Mouse (Mus musculus) midbrain, embryonic 14.5 days (tissue): Measurements from ENCODE around the gene Defb28. TPM values are rescaled to one million over a fixed set of nuclear protein-coding genes. Genes with fewer than 3 reads are reported as not detected.
A peak's percentile ranks its signal among the peaks of the same experiment; 100 is the strongest.

ENCODE experiments used
- ATAC-seq: fragments of 200-750 bp; cut with Nextera tagmentation; 2 replicates; pipeline ENCODE4 v1.8.0; 2017; ENCODE audit warnings: moderate number of reproducible peaks, moderate library complexity; ENCODE audit not compliant: low FRiP score, low TSS enrichment
- DNase-seq: peaks from one replicate; pipeline ENCODE4 v3.0.0-alpha.2; 2015
- H3K27ac ChIP-seq: fragments of 300-500 bp; sonication (generic); replicated peaks from 2 replicates; pipeline ENCODE4 v1.5.1; 2014; ENCODE audit warnings: mild to moderate bottlenecking, low read depth, low read length, moderate library complexity
- H3K27me3 ChIP-seq: fragments of 300-500 bp; sonication (generic); 2 replicates; pipeline ENCODE4 v1.6.1; 2014; ENCODE audit warnings: low read length, control low read depth, mixed read lengths; ENCODE audit not compliant: control insufficient read depth, insufficient read depth
- H3K36me3 ChIP-seq: fragments of 300-500 bp; sonication (generic); 2 replicates; pipeline ENCODE4 v1.6.1; 2014; ENCODE audit warnings: low read length, control low read depth; ENCODE audit not compliant: control insufficient read depth, insufficient read depth
- H3K4me1 ChIP-seq: fragments of 300-500 bp; sonication (generic); 2 replicates; pipeline ENCODE4 v1.6.1; 2014; ENCODE audit warnings: mild to moderate bottlenecking, antibody characterized with exemption, low read length, control low read depth; ENCODE audit not compliant: control insufficient read depth, insufficient read depth
- H3K4me2 ChIP-seq: fragments of 300-500 bp; sonication (generic); 2 replicates; pipeline ENCODE4 v1.6.1; 2014; ENCODE audit warnings: mild to moderate bottlenecking, low read length, moderate library complexity
- H3K4me3 ChIP-seq: fragments of 300-500 bp; sonication (generic); replicated peaks from 2 replicates; pipeline ENCODE4 v1.5.1; 2014; ENCODE audit warnings: low read depth, low read length
- H3K9ac ChIP-seq: fragments of 300-500 bp; sonication (generic); replicated peaks from 2 replicates; pipeline ENCODE4 v1.6.1; 2014; ENCODE audit warnings: mild to moderate bottlenecking, low read length, moderate library complexity
- H3K9me3 ChIP-seq: fragments of 300-500 bp; sonication (generic); 2 replicates; pipeline ENCODE4 v1.6.1; 2016; ENCODE audit warnings: low read length, control low read depth, mixed read lengths; ENCODE audit not compliant: control insufficient read depth
- WGBS: fragments of 180-500 bp; shearing (Covaris S2); extraction: QIAGEN DNeasy Blood & Tissue Kit; methylation state at CpG from one replicate; pipeline ENCODE4 v1.1.7; 2014; 5-methylcytosine and 5-hydroxymethylcytosine counted together
- polyA plus RNA-seq: library from polyadenylated mRNA; unstranded; fragments of >200 nt; fragmentation: Nextera tagmentation; extraction: Ambion mirVana; gene quantifications from 2 replicates; pipeline ENCODE4 v1.2.1, GENCODE M21; 2014

Defb28 gene
- polyA plus RNA-seq, result not detected in 2 replicates

DNA sequence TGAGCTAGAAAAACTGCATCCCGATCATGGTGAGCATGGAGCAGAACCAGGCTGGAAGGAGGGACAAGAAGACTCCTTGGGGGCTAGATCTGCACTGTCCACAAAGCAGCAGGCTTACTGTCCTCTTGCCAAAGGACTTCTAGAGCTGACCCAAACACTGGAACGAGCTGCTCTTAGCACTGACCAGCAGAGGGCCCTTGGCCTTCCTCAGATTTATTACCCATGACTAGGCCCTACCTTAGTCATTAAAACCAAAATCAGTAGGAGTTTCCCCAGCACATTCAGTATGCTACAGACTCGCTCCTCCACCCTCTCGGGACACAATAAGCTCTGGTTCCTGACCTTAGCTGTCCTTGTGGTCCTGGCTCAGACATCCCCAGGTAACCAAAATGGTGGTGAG, at the start of gene Defb28:
Defb28 (plus strand) TSS at position 275 of the 400 bp plus-strand sequence.
- ATAC-seq, result no peak
- no peak within 1 kb of the TSS for H3K9ac ChIP-seq
- H3K9me3 ChIP-seq, result no peaks in the 10 kb centered on the region
- H3K36me3 ChIP-seq, result no peaks in the 10 kb centered on the region
- no peaks in the 10 kb centered on the region for H3K4me1 ChIP-seq
- DNase-seq, result no peak
- H3K4me3 ChIP-seq, result no peak within 1 kb of the TSS
- 78% methylated on average over 4 of the region's 4 CpGs for WGBS
- H3K27ac ChIP-seq, result no peak within 1 kb of the TSS
- H3K4me2 ChIP-seq, result no peak within 1 kb of the TSS
- H3K27me3 ChIP-seq, result no peaks in the 10 kb centered on the region

DNA sequence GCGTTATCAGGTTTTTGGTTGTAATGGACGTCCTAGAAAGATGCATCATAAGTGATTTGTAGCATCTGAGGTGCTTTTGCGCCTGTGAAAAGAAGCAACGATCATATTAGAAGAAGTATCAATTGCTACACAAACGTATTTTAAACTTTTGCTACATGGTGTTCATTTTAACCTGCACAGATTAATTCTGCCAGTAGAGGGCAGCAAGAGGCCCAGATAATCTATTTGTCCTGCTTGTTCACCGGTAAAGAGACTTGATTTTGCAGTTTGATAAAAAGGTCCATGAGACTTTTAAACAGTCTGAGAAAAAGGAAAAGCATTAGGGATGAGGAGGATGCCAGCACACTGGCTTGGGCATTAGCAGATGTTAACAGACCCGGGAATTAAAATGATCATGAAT, 47.1 kb upstream of the Defb28 start:
- H3K9me3 ChIP-seq, result no peaks in the 10 kb centered on the region
- H3K4me1 ChIP-seq, result no peaks in the 10 kb centered on the region
- no peaks in the 10 kb centered on the region for H3K27me3 ChIP-seq
- DNase-seq, result peak; percentile 82
- H3K4me2 ChIP-seq, result no peak overlapping the region
- no peaks in the 10 kb centered on the region for H3K36me3 ChIP-seq
- H3K9ac ChIP-seq, result no peak overlapping the region
- 33% methylated on average over 7 of the region's 7 CpGs for WGBS
- no peak overlapping the region for H3K27ac ChIP-seq
- no peak overlapping the region for H3K4me3 ChIP-seq
- ATAC-seq, result no peak

DNA sequence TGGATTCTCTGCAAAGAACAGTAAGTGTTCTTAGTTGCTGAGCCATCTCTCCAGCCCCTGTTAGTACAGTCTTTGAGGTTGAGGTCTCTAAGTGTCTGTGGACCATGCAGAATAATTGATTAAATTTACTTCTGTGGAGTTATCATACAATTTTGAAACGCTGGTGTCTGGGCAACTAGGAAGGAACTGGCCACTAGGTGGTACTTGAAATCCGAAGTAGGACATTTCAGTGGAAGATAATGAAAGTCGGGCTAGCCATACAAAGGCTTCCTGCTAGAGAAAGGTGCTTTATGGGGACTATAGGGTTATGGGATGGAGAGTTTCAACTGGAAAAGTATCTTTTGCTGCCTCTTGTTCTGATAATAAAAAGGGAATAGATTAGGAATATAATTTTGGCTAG, 45.6 kb upstream of the Defb28 start:
- peak; percentile 13 for DNase-seq

DNA sequence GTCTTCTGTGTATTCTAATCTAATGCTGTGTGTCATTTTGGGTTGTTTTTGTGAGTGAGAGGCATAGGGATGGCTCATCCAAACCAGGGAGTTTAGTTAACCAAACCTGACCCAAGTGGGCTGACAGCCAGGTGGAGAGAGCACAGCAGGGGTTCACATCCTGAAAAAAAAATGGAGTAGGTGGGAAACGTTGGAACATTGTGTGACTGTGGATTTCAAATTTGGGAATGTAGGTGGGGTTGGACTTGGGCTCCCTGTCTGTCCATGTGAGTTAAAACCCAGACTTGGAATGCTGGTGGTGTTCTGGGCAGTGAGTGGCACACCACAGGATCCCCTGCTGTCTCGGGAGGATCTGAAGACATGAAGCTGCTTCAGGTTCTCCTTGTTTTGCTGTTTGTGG, 41.3 kb upstream of the Defb28 start, which contains the start of gene Defb20:
Defb20 (plus strand) TSS at position 301 of the 400 bp plus-strand sequence.
- no peaks in the 10 kb centered on the region for H3K36me3 ChIP-seq
- DNase-seq, result no peak
- ATAC-seq, result no peak
- H3K27ac ChIP-seq, result no peak within 1 kb of the TSS
- H3K9me3 ChIP-seq, result no peaks in the 10 kb centered on the region
- no peaks in the 10 kb centered on the region for H3K27me3 ChIP-seq
- no peak within 1 kb of the TSS for H3K9ac ChIP-seq
- no peak within 1 kb of the TSS for H3K4me3 ChIP-seq
- H3K4me1 ChIP-seq, result no peaks in the 10 kb centered on the region
- WGBS, result 72% methylated on average over 2 of the region's 2 CpGs
- no peak within 1 kb of the TSS for H3K4me2 ChIP-seq

More for the DNA sequence above, 45.6 kb upstream of the Defb28 start:
- Histone ChIP-seq H3K36me3 (no peaks in the 10 kb centered on the region), H3K4me3 (no peak overlapping the region), H3K4me1 (no peaks in the 10 kb centered on the region), H3K9ac (no peak overlapping the region), H3K27ac (no peak overlapping the region), H3K27me3 (no peaks in the 10 kb centered on the region), H3K9me3 (no peaks in the 10 kb centered on the region), H3K4me2 (no peak overlapping the region)
- WGBS, result 33% methylated on average over 3 of the region's 3 CpGs
- ATAC-seq, result no peak

DNA sequence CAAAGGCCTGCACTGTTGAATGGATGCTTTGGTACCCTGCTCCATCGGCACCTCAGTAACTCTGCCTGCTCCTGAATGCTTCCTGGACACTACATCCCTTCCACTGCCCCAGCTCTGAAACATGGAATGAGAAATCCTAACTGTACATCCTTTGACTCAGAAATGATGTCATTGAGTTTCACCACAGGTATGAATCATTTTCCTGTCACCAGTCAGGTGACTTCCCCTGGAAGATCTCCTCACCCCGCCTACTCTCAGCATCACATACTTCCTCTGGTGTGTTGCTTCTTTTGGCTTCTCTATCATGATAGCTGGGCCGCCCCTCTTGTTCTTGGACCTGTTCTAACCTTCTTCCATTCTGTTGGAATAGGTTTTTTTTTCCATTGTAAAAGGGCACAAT, 37.2 kb upstream of the Defb28 start:
- no peak for ATAC-seq
- DNase-seq, result no peak
- Histone ChIP-seq H3K36me3 (no peaks in the 10 kb centered on the region), H3K9me3 (no peaks in the 10 kb centered on the region), H3K27ac (no peak overlapping the region), H3K9ac (no peak overlapping the region), H3K4me2 (no peak overlapping the region), H3K27me3 (no peaks in the 10 kb centered on the region), H3K4me1 (no peaks in the 10 kb centered on the region), H3K4me3 (no peak overlapping the region)
- WGBS, result 90% methylated on average over 3 of the region's 3 CpGs

DNA sequence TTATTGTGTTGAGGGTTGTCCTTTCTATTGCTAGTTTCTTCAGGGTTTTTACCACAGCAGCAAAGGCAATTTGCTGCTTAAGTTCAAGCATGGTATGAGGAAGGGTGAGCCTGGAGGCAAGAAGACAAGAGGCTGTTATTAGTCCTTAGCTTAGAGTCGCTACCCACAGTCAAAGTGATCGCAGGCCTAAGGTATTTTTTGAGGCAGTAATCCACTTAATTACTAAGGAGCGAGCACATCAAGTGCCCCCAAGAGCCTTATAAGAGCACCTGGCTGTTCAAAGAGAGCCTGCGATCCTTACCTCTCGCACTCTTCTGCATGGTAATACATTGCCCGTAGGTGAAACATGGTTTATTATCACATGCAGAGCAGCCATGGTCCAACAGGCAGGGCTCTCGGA, 36.3 kb upstream of the Defb28 start:
- H3K9ac ChIP-seq, result no peak overlapping the region

DNA sequence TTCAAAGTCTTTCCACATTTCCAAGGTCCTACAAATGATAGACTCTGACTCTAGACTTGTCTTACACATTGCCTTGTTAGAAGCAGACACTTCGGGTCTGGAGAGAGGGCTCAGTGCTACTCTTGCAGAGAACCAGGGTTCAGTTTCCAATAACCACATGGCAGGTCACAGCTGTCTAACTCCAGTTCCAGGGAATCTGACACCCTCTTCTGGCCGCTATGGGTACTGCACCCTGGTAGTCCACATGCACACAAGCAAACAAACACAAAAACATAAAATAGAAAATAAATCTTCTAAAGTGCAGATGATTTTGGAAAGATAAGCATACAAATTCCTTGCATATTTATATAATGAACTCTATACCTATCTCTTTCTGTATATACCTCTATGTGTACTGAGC, 31.0 kb upstream of the Defb28 start:
- Histone ChIP-seq H3K27ac (no peak overlapping the region), H3K27me3 (no peaks in the 10 kb centered on the region), H3K9ac (no peak overlapping the region), H3K36me3 (no peaks in the 10 kb centered on the region), H3K9me3 (no peaks in the 10 kb centered on the region), H3K4me2 (no peak overlapping the region), H3K4me1 (no peaks in the 10 kb centered on the region), H3K4me3 (no peak overlapping the region)
- 77% methylated on average over 2 of the region's 2 CpGs for WGBS
- ATAC-seq (no peak), DNase-seq (no peak)

More for the DNA sequence above, 36.3 kb upstream of the Defb28 start:
- 91% methylated on average over 7 of the region's 7 CpGs for WGBS
- DNase-seq (no peak), ATAC-seq (no peak)
- no peaks in the 10 kb centered on the region for H3K27me3 ChIP-seq
- no peaks in the 10 kb centered on the region for H3K4me1 ChIP-seq
- H3K4me2 ChIP-seq, result no peak overlapping the region
- H3K9me3 ChIP-seq, result no peaks in the 10 kb centered on the region
- no peaks in the 10 kb centered on the region for H3K36me3 ChIP-seq
- no peak overlapping the region for H3K4me3 ChIP-seq
- H3K27ac ChIP-seq, result no peak overlapping the region

DNA sequence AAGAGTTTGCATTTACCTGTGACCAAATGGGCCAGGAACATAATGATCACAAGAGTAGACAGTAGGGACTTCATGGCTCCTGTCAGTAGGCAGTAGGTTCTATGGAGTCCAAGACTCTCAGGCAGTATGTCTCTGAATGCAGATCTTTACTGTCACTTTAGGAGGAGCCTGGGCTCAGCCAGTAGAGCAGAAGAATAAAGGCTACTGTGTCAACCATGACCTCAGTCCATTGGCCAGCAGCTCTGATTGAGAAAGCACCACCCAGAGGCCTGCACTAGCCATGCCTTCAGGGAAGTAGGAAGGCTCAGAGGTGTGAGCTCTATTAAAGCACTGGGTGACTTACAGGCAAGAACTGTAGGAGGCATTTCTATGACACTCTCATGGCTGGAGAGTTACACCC, 28.0 kb upstream of the Defb28 start, which contains the start of gene Defb22:
Defb22 (minus strand) TSS at position 101 of the 400 bp plus-strand sequence.
- no peak within 1 kb of the TSS for H3K27ac ChIP-seq
- no peaks in the 10 kb centered on the region for H3K36me3 ChIP-seq
- H3K4me2 ChIP-seq, result no peak within 1 kb of the TSS
- no peak within 1 kb of the TSS for H3K9ac ChIP-seq
- no peak within 1 kb of the TSS for H3K4me3 ChIP-seq
- no peaks in the 10 kb centered on the region for H3K9me3 ChIP-seq
- ATAC-seq (no peak), DNase-seq (no peak)
- no peaks in the 10 kb centered on the region for H3K27me3 ChIP-seq
- H3K4me1 ChIP-seq, result no peaks in the 10 kb centered on the region

DNA sequence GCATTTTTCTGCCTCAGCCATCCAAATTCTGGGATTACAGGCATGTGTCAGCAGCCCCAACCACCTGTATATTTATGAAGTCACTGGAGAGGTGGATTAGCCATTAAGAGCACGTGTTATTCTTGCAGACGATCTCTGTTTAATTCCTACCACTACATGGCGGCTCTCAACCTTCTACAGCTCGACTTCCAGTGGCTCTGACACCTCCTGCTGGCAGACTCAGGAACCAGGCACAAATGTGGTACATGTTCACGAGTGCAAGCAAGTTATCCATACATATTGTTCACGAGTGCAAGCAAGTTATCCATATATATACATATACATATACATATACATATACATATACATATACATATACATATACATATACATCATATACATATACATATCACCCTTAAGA, 24.9 kb upstream of the Defb28 start:
- no peaks in the 10 kb centered on the region for H3K4me1 ChIP-seq
- H3K9ac ChIP-seq, result no peak overlapping the region
- H3K4me2 ChIP-seq, result no peak overlapping the region
- no peaks in the 10 kb centered on the region for H3K9me3 ChIP-seq
- DNase-seq, result no peak
- 80% methylated on average over 6 of the region's 6 CpGs for WGBS
- H3K27ac ChIP-seq, result no peak overlapping the region
- H3K36me3 ChIP-seq, result no peaks in the 10 kb centered on the region
- H3K27me3 ChIP-seq, result no peaks in the 10 kb centered on the region
- ATAC-seq, result no peak
- no peak overlapping the region for H3K4me3 ChIP-seq
